Mouse (Mus musculus): ENCODE results near the gene Rps6ka5.

DNA sequence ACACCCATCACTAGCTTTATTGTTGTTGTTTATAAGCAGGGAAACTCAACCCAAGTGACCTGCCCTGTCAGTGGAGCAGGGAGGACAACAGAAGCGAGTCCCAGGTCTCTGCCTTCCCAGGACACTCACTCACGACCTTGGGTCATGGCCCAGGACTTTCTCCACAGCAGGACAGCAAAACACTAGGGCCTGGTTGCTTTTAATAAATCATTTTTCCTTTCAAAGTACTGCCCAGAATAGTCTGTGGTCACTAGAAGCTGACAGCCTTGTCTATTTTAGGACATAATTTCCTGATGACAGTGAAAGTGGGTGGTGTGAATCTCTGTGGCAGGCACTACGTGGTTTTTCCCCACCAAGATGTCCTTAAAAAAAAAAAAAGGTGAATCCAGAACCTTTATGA is 198.5 kb downstream of the Rps6ka5 start:
- TF ChIP-seq CTCF (IDR thresholded peaks at IDR 0.05; ENCODE audit: low read depth, low read length) (no peak), POLR2A (IDR thresholded peaks at IDR 0.05; ENCODE audit: extremely low read depth, insufficient read depth, low read length) (no peak)

Measured in liver, adult 2 months (tissue).